Mouse (Mus musculus) A20 (cell line): ENCODE measurements around the gene Rimbp3.
A peak's percentile ranks its signal among the peaks of the same experiment; 100 is the strongest.

Source experiments
- DNase-seq: peaks from one replicate; pipeline ENCODE4 v3.0.0-alpha.2; 2011; ENCODE audit warnings: low read depth, low spot score

Rimbp3 gene

GRCm38 (mm10) chr16:17255270-17255669 is 46.9 kb downstream of the Rimbp3 start:
- no peak for DNase-seq

- no peak for DNase-seq
Observed at GRCm38 (mm10) chr16:17257359-17257821, 49.0 kb downstream of the Rimbp3 start.

DNA sequence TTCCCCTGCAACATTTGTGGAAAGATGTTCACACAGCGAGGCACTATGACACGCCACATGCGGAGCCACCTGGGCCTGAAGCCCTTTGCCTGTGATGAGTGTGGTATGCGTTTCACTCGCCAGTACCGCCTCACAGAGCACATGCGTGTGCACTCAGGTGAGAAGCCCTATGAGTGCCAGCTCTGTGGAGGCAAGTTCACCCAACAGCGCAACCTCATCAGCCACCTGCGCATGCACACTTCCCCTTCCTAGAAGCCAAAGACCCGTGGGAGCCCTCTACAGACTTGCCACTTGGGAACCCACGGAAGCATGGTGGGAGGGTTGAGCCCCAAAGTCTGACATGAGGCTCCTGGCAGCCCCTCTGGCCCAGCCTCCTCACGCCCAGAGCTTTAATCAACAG is 50.5 kb downstream of the Rimbp3 start:
- DNase-seq, result peak; percentile 46

GRCm38 (mm10) chr16:17261341-17261740 is 52.9 kb downstream of the Rimbp3 start:
- no peak for DNase-seq
